Mouse (Mus musculus): Measurements from ENCODE around the gene Gadd45gip1.

Gadd45gip1 gene

GRCm38 (mm10) chr8:84831490-84831889 is at the start of gene Gadd45gip1:
TSS of gene Gadd45gip1 (plus strand) at chr8:84831522.
- peak; percentile 49 to 68 for DNase-seq (ENCODE audit: low spot score in 2 of 2)

GRCm38 (mm10) chr8:84781686-84782505 is 49.4 kb upstream of the Gadd45gip1 start:
- no peak for DNase-seq (ENCODE audit: low spot score in 2 of 2)

- DNase-seq (ENCODE audit: low spot score in 2 of 2): no peak
Measured at GRCm38 (mm10) chr8:84782680-84783079, 48.6 kb upstream of the Gadd45gip1 start.

- DNase-seq (ENCODE audit: low spot score in 2 of 2): no peak
Measured at GRCm38 (mm10) chr8:84783198-84783918, 48.0 kb upstream of the Gadd45gip1 start.

GRCm38 (mm10) chr8:84783919-84784581 is 47.3 kb upstream of the Gadd45gip1 start:
- no peak for DNase-seq (ENCODE audit: low spot score in 2 of 2)

GRCm38 (mm10) chr8:84784681-84785505 is 46.4 kb upstream of the Gadd45gip1 start:
- DNase-seq (ENCODE audit: low spot score in 2 of 2): no peak

- DNase-seq (ENCODE audit: low spot score in 2 of 2): no peak
Measured at GRCm38 (mm10) chr8:84785506-84785755, 45.9 kb upstream of the Gadd45gip1 start.

GRCm38 (mm10) chr8:84785756-84786677 is 45.3 kb upstream of the Gadd45gip1 start:
- no peak for DNase-seq (ENCODE audit: low spot score in 2 of 2)

GRCm38 (mm10) chr8:84786801-84787467 is 44.4 kb upstream of the Gadd45gip1 start:
- DNase-seq (ENCODE audit: low spot score in 2 of 2): no peak

GRCm38 (mm10) chr8:84787523-84788302 is 43.6 kb upstream of the Gadd45gip1 start:
- no peak for DNase-seq (ENCODE audit: low spot score in 2 of 2)

- DNase-seq (ENCODE audit: low spot score in 2 of 2): no peak
Measured at GRCm38 (mm10) chr8:84788896-84789295, 42.4 kb upstream of the Gadd45gip1 start.

GRCm38 (mm10) chr8:84789345-84789744 is 42.0 kb upstream of the Gadd45gip1 start:
- no peak for DNase-seq (ENCODE audit: low spot score in 2 of 2)

GRCm38 (mm10) chr8:84789855-84790486 is 41.4 kb upstream of the Gadd45gip1 start:
- no peak for DNase-seq (ENCODE audit: low spot score in 2 of 2)

- DNase-seq (ENCODE audit: low spot score in 2 of 2): no peak
Measured at GRCm38 (mm10) chr8:84790537-84790936, 40.8 kb upstream of the Gadd45gip1 start.

- no peak for DNase-seq (ENCODE audit: low spot score in 2 of 2)
Measured at GRCm38 (mm10) chr8:84792429-84792947, 38.8 kb upstream of the Gadd45gip1 start.

- DNase-seq (ENCODE audit: low spot score in 2 of 2): no peak
Measured at GRCm38 (mm10) chr8:84793134-84793533, 38.2 kb upstream of the Gadd45gip1 start.

- no peak for DNase-seq (ENCODE audit: low spot score in 2 of 2)
Measured at GRCm38 (mm10) chr8:84793791-84794485, 37.4 kb upstream of the Gadd45gip1 start.

GRCm38 (mm10) chr8:84794486-84794885 is 36.8 kb upstream of the Gadd45gip1 start:
- DNase-seq (ENCODE audit: low spot score in 2 of 2): no peak

All from spleen, postnatal 14 days (tissue).